Mouse (Mus musculus) midbrain, embryonic 13.5 days (tissue): ENCODE measurements around the gene Plac8. TPM values are rescaled to one million over a fixed set of nuclear protein-coding genes. Genes with fewer than 3 reads are reported as not detected.

Source experiments
- ATAC-seq: fragments of 200-750 bp; cut with Nextera tagmentation; 2 replicates; pipeline ENCODE4 v1.8.0; 2017; ENCODE audit warnings: mild to moderate bottlenecking, moderate TSS enrichment, moderate library complexity
- H3K27ac ChIP-seq: fragments of 300-500 bp; sonication (generic); 2 replicates; pipeline ENCODE4 v1.5.1; 2015; ENCODE audit warnings: inconsistent platforms, mild to moderate bottlenecking, moderate library complexity
- H3K27me3 ChIP-seq: fragments of 300-500 bp; sonication (generic); 2 replicates; pipeline ENCODE4 v1.6.1; 2015; ENCODE audit warnings: mild to moderate bottlenecking, inconsistent platforms
- H3K36me3 ChIP-seq: fragments of 300-500 bp; sonication (generic); 2 replicates; pipeline ENCODE4 v1.6.1; 2015; ENCODE audit warnings: mild to moderate bottlenecking, inconsistent platforms
- H3K4me1 ChIP-seq: fragments of 300-500 bp; sonication (generic); replicated peaks from 2 replicates; pipeline ENCODE4 v1.6.1; 2015; ENCODE audit warnings: inconsistent platforms
- H3K4me2 ChIP-seq: fragments of 300-500 bp; sonication (generic); replicated peaks from 2 replicates; pipeline ENCODE4 v1.6.1; 2015; ENCODE audit warnings: moderate library complexity, mild to moderate bottlenecking, inconsistent platforms
- H3K4me3 ChIP-seq: fragments of 300-500 bp; sonication (generic); replicated peaks from 2 replicates; pipeline ENCODE4 v1.5.1; 2015; ENCODE audit warnings: mild to moderate bottlenecking, inconsistent platforms
- H3K9ac ChIP-seq: fragments of 300-500 bp; sonication (generic); replicated peaks from 2 replicates; pipeline ENCODE4 v1.6.1; 2015; ENCODE audit warnings: mild to moderate bottlenecking, inconsistent platforms
- H3K9me3 ChIP-seq: fragments of 300-500 bp; sonication (generic); 2 replicates; pipeline ENCODE4 v1.6.1; 2016; ENCODE audit warnings: mild to moderate bottlenecking, inconsistent platforms
- WGBS: fragments of 180-500 bp; shearing (Covaris S2); methylation state at CpG from one replicate; pipeline ENCODE4 v1.1.7; 2015; 5-methylcytosine and 5-hydroxymethylcytosine counted together
- polyA plus RNA-seq: library from polyadenylated mRNA; unstranded; fragments of >200 nt; fragmentation: Nextera tagmentation; extraction: Ambion mirVana; gene quantifications from 2 replicates; pipeline ENCODE4 v1.2.1, GENCODE M21; 2015

Gene Plac8
- polyA plus RNA-seq, 1 experiment from 2014 or later: not detected

- Histone ChIP-seq H3K9me3 (no peaks in the 10 kb centered on the region), H3K4me3 (no peak overlapping the region), H3K27me3 (no peaks in the 10 kb centered on the region), H3K4me1 (no peaks in the 10 kb centered on the region), H3K4me2 (no peak overlapping the region), H3K9ac (no peak overlapping the region), H3K27ac (no peak overlapping the region), H3K36me3 (no peaks in the 10 kb centered on the region)
- WGBS: 95% methylated on average over 5 of the region's 5 CpGs
- no peak for ATAC-seq
Measured at GRCm38 (mm10) chr5:100573256-100573655, 1.2 kb upstream of the Plac8 start.

- H3K4me3 ChIP-seq: no peak overlapping the region
- no peaks in the 10 kb centered on the region for H3K27me3 ChIP-seq
- 44% methylated on average over 8 of the region's 8 CpGs for WGBS
- no peaks in the 10 kb centered on the region for H3K9me3 ChIP-seq
- no peak overlapping the region for H3K27ac ChIP-seq
- H3K36me3 ChIP-seq: no peaks in the 10 kb centered on the region
- no peak overlapping the region for H3K9ac ChIP-seq
- no peak overlapping the region for H3K4me2 ChIP-seq
- ATAC-seq: no peak
- H3K4me1 ChIP-seq: no peaks in the 10 kb centered on the region
Measured at GRCm38 (mm10) chr5:100570716-100571115, 1.3 kb downstream of the Plac8 start.

GRCm38 (mm10) chr5:100569997-100570595, 1.9 kb downstream of the Plac8 start:
- Histone ChIP-seq H3K36me3 (no peaks in the 10 kb centered on the region), H3K27me3 (no peaks in the 10 kb centered on the region), H3K4me2 (no peak overlapping the region), H3K4me3 (no peak overlapping the region), H3K9ac (no peak overlapping the region), H3K4me1 (no peaks in the 10 kb centered on the region), H3K27ac (no peak overlapping the region), H3K9me3 (no peaks in the 10 kb centered on the region)
- 77% methylated on average over 13 of the region's 13 CpGs for WGBS
- no peak for ATAC-seq

GRCm38 (mm10) chr5:100569250-100569934, 2.7 kb downstream of the Plac8 start:
- no peak overlapping the region for H3K4me2 ChIP-seq
- no peaks in the 10 kb centered on the region for H3K36me3 ChIP-seq
- WGBS: 81% methylated on average over 18 of the region's 18 CpGs
- no peaks in the 10 kb centered on the region for H3K27me3 ChIP-seq
- no peak overlapping the region for H3K4me3 ChIP-seq
- no peak overlapping the region for H3K27ac ChIP-seq
- H3K4me1 ChIP-seq: no peaks in the 10 kb centered on the region
- ATAC-seq: no peak
- H3K9me3 ChIP-seq: no peaks in the 10 kb centered on the region
- no peak overlapping the region for H3K9ac ChIP-seq

GRCm38 (mm10) chr5:100568802-100569201, 3.2 kb downstream of the Plac8 start:
- 92% methylated on average over 3 of the region's 3 CpGs for WGBS
- no peak for ATAC-seq

GRCm38 (mm10) chr5:100568177-100568576, 3.9 kb downstream of the Plac8 start:
- Histone ChIP-seq H3K4me2 (no peak overlapping the region), H3K27ac (no peak overlapping the region), H3K4me3 (no peak overlapping the region), H3K9me3 (no peaks in the 10 kb centered on the region), H3K27me3 (no peaks in the 10 kb centered on the region), H3K36me3 (no peaks in the 10 kb centered on the region), H3K4me1 (no peaks in the 10 kb centered on the region), H3K9ac (no peak overlapping the region)
- WGBS: 91% methylated on average over 8 of the region's 8 CpGs
- ATAC-seq: no peak

More at GRCm38 (mm10) chr5:100568802-100569201, 3.2 kb downstream of the Plac8 start:
- Histone ChIP-seq H3K4me2 (no peak overlapping the region), H3K9ac (no peak overlapping the region), H3K36me3 (no peaks in the 10 kb centered on the region), H3K27ac (no peak overlapping the region), H3K4me3 (no peak overlapping the region), H3K27me3 (no peaks in the 10 kb centered on the region), H3K9me3 (no peaks in the 10 kb centered on the region), H3K4me1 (no peaks in the 10 kb centered on the region)

GRCm38 (mm10) chr5:100567258-100568032, 4.6 kb downstream of the Plac8 start:
- Histone ChIP-seq H3K27me3 (no peaks in the 10 kb centered on the region), H3K36me3 (no peaks in the 10 kb centered on the region), H3K4me3 (no peak overlapping the region), H3K27ac (no peak overlapping the region), H3K4me2 (no peak overlapping the region), H3K4me1 (no peaks in the 10 kb centered on the region), H3K9ac (no peak overlapping the region), H3K9me3 (no peaks in the 10 kb centered on the region)
- ATAC-seq: no peak
- WGBS: 86% methylated on average over 13 of the region's 13 CpGs

GRCm38 (mm10) chr5:100566798-100567197, 5.2 kb downstream of the Plac8 start:
- no peak overlapping the region for H3K4me2 ChIP-seq
- H3K9ac ChIP-seq: no peak overlapping the region
- no peaks in the 10 kb centered on the region for H3K36me3 ChIP-seq
- no peaks in the 10 kb centered on the region for H3K27me3 ChIP-seq
- no peaks in the 10 kb centered on the region for H3K4me1 ChIP-seq
- H3K27ac ChIP-seq: no peak overlapping the region
- WGBS: 89% methylated on average over 2 of the region's 2 CpGs
- H3K9me3 ChIP-seq: no peaks in the 10 kb centered on the region
- no peak for ATAC-seq
- H3K4me3 ChIP-seq: no peak overlapping the region

GRCm38 (mm10) chr5:100562702-100563101, 9.3 kb downstream of the Plac8 start:
- no peak for ATAC-seq
- Histone ChIP-seq H3K27me3 (no peaks in the 10 kb centered on the region), H3K4me2 (no peak overlapping the region), H3K9me3 (no peaks in the 10 kb centered on the region), H3K9ac (no peak overlapping the region), H3K4me1 (no peaks in the 10 kb centered on the region), H3K4me3 (no peak overlapping the region), H3K36me3 (no peaks in the 10 kb centered on the region), H3K27ac (no peak overlapping the region)
- WGBS: 89% methylated on average over 9 of the region's 9 CpGs

- no peaks in the 10 kb centered on the region for H3K9me3 ChIP-seq
- no peaks in the 10 kb centered on the region for H3K4me1 ChIP-seq
- no peak overlapping the region for H3K27ac ChIP-seq
- 96% methylated on average over 7 of the region's 7 CpGs for WGBS
- no peak overlapping the region for H3K9ac ChIP-seq
- H3K4me2 ChIP-seq: no peak overlapping the region
- H3K36me3 ChIP-seq: no peaks in the 10 kb centered on the region
- H3K27me3 ChIP-seq: no peaks in the 10 kb centered on the region
- H3K4me3 ChIP-seq: no peak overlapping the region
- ATAC-seq: no peak
Measured at GRCm38 (mm10) chr5:100559357-100559756, 12.7 kb downstream of the Plac8 start.

GRCm38 (mm10) chr5:100558783-100559182, 13.3 kb downstream of the Plac8 start:
- H3K9ac ChIP-seq: no peak overlapping the region
- no peak overlapping the region for H3K27ac ChIP-seq
- no peak overlapping the region for H3K4me2 ChIP-seq
- no peak overlapping the region for H3K4me3 ChIP-seq
- H3K36me3 ChIP-seq: no peaks in the 10 kb centered on the region
- ATAC-seq: no peak
- H3K4me1 ChIP-seq: no peaks in the 10 kb centered on the region
- H3K9me3 ChIP-seq: no peaks in the 10 kb centered on the region
- 89% methylated on average over 3 of the region's 3 CpGs for WGBS
- H3K27me3 ChIP-seq: no peaks in the 10 kb centered on the region

- Histone ChIP-seq H3K9ac (no peak overlapping the region), H3K27me3 (no peaks in the 10 kb centered on the region), H3K4me2 (no peak overlapping the region), H3K9me3 (no peaks in the 10 kb centered on the region), H3K36me3 (no peaks in the 10 kb centered on the region), H3K27ac (no peak overlapping the region), H3K4me1 (no peaks in the 10 kb centered on the region), H3K4me3 (no peak overlapping the region)
- WGBS: 76% methylated on average over 9 of the region's 9 CpGs
- no peak for ATAC-seq
Measured at GRCm38 (mm10) chr5:100557537-100557936, 14.5 kb downstream of the Plac8 start.
